Mouse (Mus musculus): Measurements from ENCODE around the gene Pdgfd.

Gene Pdgfd

DNA sequence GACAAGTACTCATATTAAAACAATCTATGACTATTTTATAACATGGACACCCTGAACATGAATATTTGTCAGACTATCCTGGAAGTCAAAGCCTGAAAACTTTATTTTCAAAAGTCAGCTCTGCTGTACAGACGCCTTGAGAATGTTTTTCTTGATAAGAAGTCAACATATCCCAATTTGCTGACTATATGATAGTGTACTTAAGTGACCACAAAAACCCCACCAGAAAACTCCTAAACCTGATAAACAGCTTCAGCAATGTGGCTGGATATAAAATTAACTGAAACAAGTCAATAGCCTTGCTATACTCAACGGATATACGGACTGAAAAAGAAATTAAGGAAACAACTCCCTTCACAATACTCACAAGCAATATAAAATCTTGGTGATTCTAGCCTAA is 137.5 kb downstream of the Pdgfd start:
- DNase-seq (ENCODE audit: low read depth, low spot score), result peak; percentile 46

DNA sequence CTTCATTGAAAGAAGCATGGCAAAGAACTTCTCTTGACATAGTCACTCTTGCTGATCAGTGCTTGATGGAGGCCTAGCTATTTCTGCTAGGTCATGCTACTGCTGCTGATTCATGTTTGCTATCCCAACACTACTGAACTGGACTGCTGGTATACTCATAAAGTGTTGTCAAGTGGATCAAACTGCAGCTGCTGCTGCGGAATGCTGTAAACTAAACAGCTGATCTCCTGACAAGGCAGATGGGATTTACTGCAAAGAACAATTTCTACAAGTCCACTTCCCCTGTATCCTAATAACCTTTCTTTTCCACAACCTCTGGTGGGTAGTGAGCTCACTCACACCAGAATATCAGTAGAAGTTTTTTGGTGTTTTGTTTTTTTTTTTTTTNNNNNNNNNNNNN is 148.7 kb downstream of the Pdgfd start:
- DNase-seq (ENCODE audit: low read depth, low spot score), result no peak

- no peak for DNase-seq (ENCODE audit: low read depth, low spot score)
These were observed 157.0 kb downstream of the Pdgfd start for GRCm38 (mm10) chr9:6325408-6325807.

- DNase-seq (ENCODE audit: low read depth, low spot score), result peak; percentile 63
These were observed 165.1 kb downstream of the Pdgfd start for GRCm38 (mm10) chr9:6333499-6333898.

DNA sequence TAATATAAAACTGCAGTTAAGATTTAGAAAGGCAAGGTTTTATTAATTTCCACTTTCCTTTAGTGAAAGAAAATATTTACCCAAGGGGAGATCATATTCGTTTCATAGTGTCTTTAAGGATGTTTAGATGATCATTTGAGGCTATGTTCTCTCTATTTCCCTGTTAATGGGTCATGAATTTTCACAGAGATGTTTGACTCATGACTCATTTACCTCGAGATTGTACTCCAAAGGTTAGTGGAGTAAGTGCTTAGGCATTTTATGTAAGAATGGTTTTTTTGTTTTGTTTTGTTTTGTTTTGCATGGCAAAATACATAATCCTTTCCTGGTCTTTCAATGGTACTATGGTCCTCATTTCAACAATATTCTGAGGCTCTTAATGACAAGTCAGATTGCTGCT is 167.9 kb downstream of the Pdgfd start:
- peak; percentile 72 for DNase-seq (ENCODE audit: low read depth, low spot score)

GRCm38 (mm10) chr9:6337891-6338290 is 169.5 kb downstream of the Pdgfd start:
- DNase-seq (ENCODE audit: low read depth, low spot score), result no peak

DNA sequence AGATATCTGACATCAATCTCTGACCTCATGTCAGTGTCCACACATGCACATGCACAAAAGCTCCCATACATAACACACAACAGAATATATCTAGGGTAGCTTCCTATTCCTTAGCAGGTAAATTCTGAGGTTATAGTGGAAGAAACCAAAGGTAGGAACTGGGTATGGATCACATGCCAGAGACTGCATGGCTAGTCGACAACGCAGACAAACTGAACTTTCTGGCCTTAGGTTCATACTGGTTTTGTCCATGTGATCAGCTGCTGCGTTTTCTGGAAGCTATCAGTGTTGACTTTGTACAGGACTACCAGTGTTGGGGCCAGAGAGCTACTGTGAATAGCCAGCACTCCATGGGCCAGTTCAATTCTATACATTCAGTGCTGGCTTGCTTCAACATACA is 170.0 kb downstream of the Pdgfd start:
- DNase-seq (ENCODE audit: low read depth, low spot score), result no peak

GRCm38 (mm10) chr9:6339394-6339793 is 171.0 kb downstream of the Pdgfd start:
- no peak for DNase-seq (ENCODE audit: low read depth, low spot score)

GRCm38 (mm10) chr9:6340750-6341149 is 172.4 kb downstream of the Pdgfd start:
- DNase-seq (ENCODE audit: low read depth, low spot score), result no peak

DNA sequence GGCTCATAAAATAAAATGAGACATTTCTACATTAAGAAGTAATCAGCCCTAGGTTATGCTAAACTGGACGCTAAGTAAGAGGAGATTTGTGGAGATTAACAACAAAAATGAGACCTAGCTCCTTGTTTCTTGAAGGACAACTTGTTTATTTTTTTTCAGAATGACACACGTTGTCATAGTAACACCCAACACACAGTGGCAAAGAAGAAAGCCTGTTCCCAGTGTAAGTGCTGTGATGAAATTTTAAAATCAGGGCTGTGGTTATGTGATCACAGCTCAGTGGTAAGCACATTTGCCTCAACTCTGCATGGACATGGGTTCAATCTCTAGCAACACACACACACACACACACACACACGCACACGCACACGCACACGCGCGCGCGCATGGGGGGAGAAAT is 174.5 kb downstream of the Pdgfd start:
- peak; percentile 67 for DNase-seq (ENCODE audit: low read depth, low spot score)

GRCm38 (mm10) chr9:6344514-6344913 is 176.1 kb downstream of the Pdgfd start:
- no peak for DNase-seq (ENCODE audit: low read depth, low spot score)

DNA sequence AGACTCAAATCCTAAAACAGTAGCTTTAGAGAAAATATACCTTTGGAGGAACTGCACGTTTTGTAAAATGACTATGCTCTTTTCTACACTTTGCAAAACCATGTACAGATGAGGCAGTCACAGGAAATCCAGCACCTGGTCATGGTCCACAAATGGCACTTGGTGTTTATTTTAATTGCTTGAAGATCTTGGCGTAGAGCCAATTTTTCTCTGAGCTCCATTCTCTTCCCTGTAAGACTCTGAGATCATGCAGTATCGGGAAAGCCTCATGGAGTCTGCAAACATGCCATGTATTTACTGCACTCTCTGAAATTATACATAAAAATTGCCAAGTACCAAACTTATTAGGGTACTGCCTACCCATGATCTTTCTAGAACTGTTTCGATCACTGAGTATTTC is 176.5 kb downstream of the Pdgfd start:
- no peak for DNase-seq (ENCODE audit: low read depth, low spot score)

DNA sequence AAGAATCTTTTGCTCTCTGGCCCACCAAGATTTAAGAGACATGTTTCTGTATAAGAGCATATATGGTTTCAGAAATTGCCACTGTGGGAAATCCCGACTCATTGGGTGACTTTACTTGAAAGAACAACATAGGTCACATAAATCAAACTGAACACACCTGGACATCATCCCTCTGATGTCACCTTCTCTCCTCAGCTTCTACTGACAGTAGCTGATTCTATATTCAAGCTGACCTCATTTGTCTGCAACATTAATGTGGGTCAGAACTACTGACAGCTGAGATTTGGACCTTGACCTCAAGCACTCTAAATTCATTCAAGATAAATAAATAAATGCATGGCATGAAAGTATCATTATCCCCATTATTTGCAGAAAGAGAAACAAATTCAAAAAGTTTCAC is 177.0 kb downstream of the Pdgfd start:
- DNase-seq (ENCODE audit: low read depth, low spot score), result no peak

- no peak for DNase-seq (ENCODE audit: low read depth, low spot score)
These were observed 185.0 kb downstream of the Pdgfd start for GRCm38 (mm10) chr9:6353257-6353960.

- no peak for DNase-seq (ENCODE audit: low read depth, low spot score)
These were observed 192.4 kb downstream of the Pdgfd start for GRCm38 (mm10) chr9:6360795-6361194.

DNA sequence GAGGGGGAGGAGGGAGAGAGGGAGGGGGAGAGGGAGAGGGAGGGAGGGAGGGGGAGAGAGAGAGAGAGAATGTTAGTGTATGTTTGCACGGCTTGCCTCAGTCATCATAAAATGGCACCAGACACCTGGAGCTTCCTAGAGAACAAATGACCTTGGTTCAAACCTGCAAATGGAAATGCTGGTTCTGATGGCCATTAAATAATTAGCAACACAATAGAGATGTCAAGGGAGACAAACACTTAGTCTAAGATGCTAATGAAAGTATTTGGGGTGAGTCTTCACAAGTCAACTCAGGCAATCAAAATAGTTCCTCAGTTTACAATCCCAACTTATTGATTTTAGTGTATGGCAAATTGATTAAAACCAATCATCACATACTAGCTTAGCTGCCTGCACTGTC is 198.2 kb downstream of the Pdgfd start:
- DNase-seq (ENCODE audit: low read depth, low spot score), result no peak

DNA sequence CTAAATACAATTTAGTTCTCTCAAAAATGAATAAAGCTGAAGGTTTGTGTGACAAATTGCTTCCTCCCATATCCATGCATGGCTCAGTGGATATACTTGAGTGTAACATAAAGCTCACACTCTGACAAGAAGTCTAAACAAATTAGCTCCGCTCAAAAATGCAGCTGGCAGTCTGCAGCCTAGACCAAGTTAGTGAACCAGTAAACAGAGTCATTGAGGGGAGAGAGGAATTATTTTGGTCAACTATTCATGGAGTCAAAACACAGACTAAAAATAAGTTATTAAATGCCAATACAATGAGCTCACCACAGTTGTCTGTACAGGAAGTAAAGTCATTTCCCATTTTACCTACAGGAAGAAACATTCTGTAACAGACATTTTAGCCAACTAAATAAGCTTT is 233.4 kb downstream of the Pdgfd start:
- DNase-seq (ENCODE audit: low read depth, low spot score), result no peak

DNA sequence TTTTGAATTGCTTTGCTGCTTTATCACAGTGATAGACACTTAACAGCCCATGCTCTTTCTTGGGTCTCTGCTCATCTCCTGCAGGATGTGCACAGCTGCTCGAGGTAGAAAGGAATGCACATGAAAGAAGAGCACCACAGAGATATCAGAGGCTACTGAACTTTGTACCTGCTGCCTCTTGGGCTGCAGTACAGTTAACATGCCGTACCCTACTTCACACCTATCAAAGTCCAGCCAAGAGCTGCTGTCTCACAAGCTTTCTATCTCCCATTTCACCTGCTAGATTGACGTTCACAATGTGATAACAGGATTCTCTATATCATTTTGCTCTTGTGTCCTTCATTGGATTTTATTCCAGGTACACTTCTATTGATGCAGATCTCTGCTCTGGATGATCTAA is 238.2 kb downstream of the Pdgfd start:
- no peak for DNase-seq (ENCODE audit: low read depth, low spot score)

GRCm38 (mm10) chr9:6407972-6408371 is 239.6 kb downstream of the Pdgfd start:
- no peak for DNase-seq (ENCODE audit: low read depth, low spot score)

DNA sequence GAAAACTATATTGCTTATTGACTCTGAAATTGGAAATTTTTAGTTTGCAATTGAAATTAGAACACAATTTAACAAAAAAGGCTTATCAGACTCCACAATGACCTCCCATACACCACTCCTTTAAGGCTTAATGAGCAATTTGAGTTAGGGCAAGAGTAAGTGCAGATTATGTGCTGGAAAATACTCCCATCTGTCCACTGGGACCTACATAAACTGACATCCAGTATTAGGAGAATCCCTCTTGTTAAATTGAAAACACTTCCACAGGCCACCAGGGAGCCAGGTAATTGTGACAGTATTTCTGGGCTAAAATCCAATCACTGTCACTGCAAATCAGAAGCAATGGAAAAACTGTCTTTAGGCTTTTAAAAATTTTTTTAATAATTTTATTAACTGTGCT is 256.2 kb downstream of the Pdgfd start:
- no peak for DNase-seq (ENCODE audit: low read depth, low spot score)

Measured in 3T3-L1 (cell line).